Comparison of ENCODE assay signal across 18 mouse cellular contexts in the genomic region with DNA sequence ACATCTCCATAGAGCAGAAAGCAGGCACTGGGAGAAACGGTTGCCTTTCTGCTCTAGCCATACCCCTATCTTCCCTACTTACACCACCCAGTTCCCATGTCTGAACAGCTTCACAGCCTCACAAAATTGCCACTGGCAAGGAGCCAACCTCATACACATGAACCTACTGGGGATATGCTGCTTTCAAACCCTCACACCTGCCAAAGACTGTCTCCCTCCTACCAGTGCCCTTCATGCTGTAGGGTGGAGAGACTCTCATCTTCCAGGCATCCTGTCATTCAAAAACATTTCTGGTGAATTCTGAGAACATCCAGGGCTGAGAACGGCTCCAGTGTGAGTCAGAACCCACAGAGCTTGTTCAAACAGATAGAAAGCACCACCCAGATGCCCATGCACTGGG.
DNase-seq lines count a peak whose midpoint lies in the region; ATAC-seq and TF ChIP-seq lines count a peak whose summit lies in the region.
"Had no signal": no experiment of that assay in that cellular context is flagged by ENCODE, and none has a peak within 500 bp of the region (broad histone marks: within the 10 kb centered on the region; RNA-seq: fewer than 3 reads in every experiment).

No protein-coding gene starts in this region.

- H3K4me3 ChIP-seq in hindbrain, postnatal 0 days (ENCODE audit: low read length), result no peak overlapping the region
- no peak overlapping the region for H3K4me3 ChIP-seq in hindbrain, embryonic 12.5 days
- H3K4me3 ChIP-seq: embryonic facial prominence, embryonic 13.5 days; left cerebral cortex, adult 2 months; stomach, embryonic 15.5 days had no signal

- no peaks in the 10 kb centered on the region for H3K36me3 ChIP-seq in hindbrain, postnatal 0 days (ENCODE audit: insufficient read depth, low read length)
- H3K36me3 ChIP-seq in hindbrain, embryonic 12.5 days, result no peaks in the 10 kb centered on the region
- H3K36me3 ChIP-seq: embryonic facial prominence, embryonic 13.5 days; stomach, embryonic 15.5 days had no signal

- H3K4me2 ChIP-seq in hindbrain, postnatal 0 days (ENCODE audit: low read depth, low read length), result no peak overlapping the region
- H3K4me2 ChIP-seq in hindbrain, embryonic 12.5 days (replicated peaks), result no peak overlapping the region
- H3K4me2 ChIP-seq: embryonic facial prominence, embryonic 13.5 days; heart, embryonic 11.5 days; stomach, embryonic 15.5 days had no signal

- H3K9ac ChIP-seq in hindbrain, postnatal 0 days (replicated peaks; ENCODE audit: low read length), result no peak overlapping the region
- H3K9ac ChIP-seq in hindbrain, embryonic 12.5 days, result no peak overlapping the region
- H3K9ac ChIP-seq: embryonic facial prominence, embryonic 13.5 days; stomach, embryonic 15.5 days had no signal

- H3K27me3 ChIP-seq in hindbrain, postnatal 0 days (ENCODE audit: insufficient read depth, low read length), result no peaks in the 10 kb centered on the region
- no peaks in the 10 kb centered on the region for H3K27me3 ChIP-seq in hindbrain, embryonic 12.5 days
- H3K27me3 ChIP-seq: embryonic facial prominence, embryonic 13.5 days; stomach, embryonic 15.5 days had no signal

- WGBS in hindbrain, postnatal 0 days, result 50% methylated on average over 2 of the region's 2 CpGs
- 79% methylated on average over 2 of the region's 2 CpGs for WGBS in hindbrain, embryonic 12.5 days

- H3K27ac ChIP-seq in hindbrain, postnatal 0 days, result no peak overlapping the region
- no peak overlapping the region for H3K27ac ChIP-seq in hindbrain, embryonic 12.5 days
- H3K27ac ChIP-seq: embryonic facial prominence, embryonic 13.5 days; left cerebral cortex, adult 2 months; stomach, embryonic 15.5 days had no signal

- H3K4me1 ChIP-seq in hindbrain, postnatal 0 days (ENCODE audit: insufficient read depth, low read length), result no peaks in the 10 kb centered on the region
- H3K4me1 ChIP-seq in hindbrain, embryonic 12.5 days, result no peaks in the 10 kb centered on the region
- H3K4me1 ChIP-seq: embryonic facial prominence, embryonic 13.5 days; stomach, embryonic 15.5 days had no signal

- no peaks in the 10 kb centered on the region for H3K9me3 ChIP-seq in hindbrain, postnatal 0 days (ENCODE audit: low read length)
- H3K9me3 ChIP-seq in hindbrain, embryonic 12.5 days (replicated peaks), result no peaks in the 10 kb centered on the region
- H3K9me3 ChIP-seq: embryonic facial prominence, embryonic 13.5 days; stomach, embryonic 15.5 days had no signal

- TF ChIP-seq CTCF in hindbrain, postnatal 0 days (IDR thresholded peaks at IDR 0.05; ENCODE audit: low read depth), result no peak

- peak; percentile 36 for DNase-seq in cerebellum, postnatal 10 days
- no peak for DNase-seq in cerebellum, adult 11 months
- DNase-seq in hindbrain, postnatal 0 days (ENCODE audit: low spot score), result peak; percentile 24
- peak; percentile 26 to 36 for DNase-seq in frontal cortex, postnatal 36 days (ENCODE audit: low spot score in 2 of 2)
- peak; percentile 44 to 66 for DNase-seq in right cerebral cortex, postnatal 10 days (ENCODE audit: low spot score in 2 of 2)
- no peak for DNase-seq in gastrocnemius, adult 18-20 months (ENCODE audit: low spot score)
- no peak for DNase-seq in lung, postnatal 36 days
- DNase-seq: adrenal gland, postnatal 14 days; kidney, adult 8-10 months; liver; lung, adult 2 months; thymus, postnatal 14 days had no signal

- ATAC-seq in hindbrain, postnatal 0 days, result no peak
- no peak for ATAC-seq in hindbrain, embryonic 12.5 days (ENCODE audit: low FRiP score)
- ATAC-seq: midbrain, embryonic 16.5 days had no signal

Comparison
In these comparisons a context has a peak if more than half of its experiments do, and no peak if none do; other contexts are left out.
1. DNase-seq: peak in cerebellum, postnatal 10 days (2 of 2), hindbrain, postnatal 0 days (single experiment), frontal cortex, postnatal 36 days (2 of 2) and right cerebral cortex, postnatal 10 days (2 of 2); none in cerebellum, adult 11 months (single experiment), gastrocnemius, adult 18-20 months (single experiment) and lung, postnatal 36 days (single experiment).